Mouse (Mus musculus) embryo, embryonic 9.5 days (tissue): ENCODE results near the gene Dlx4.

Experiments
- DNase-seq: peaks from one replicate; pipeline ENCODE4 v3.0.0-alpha.2; 2017; ENCODE audit errors: extremely low spot score

The Dlx4 gene

DNA sequence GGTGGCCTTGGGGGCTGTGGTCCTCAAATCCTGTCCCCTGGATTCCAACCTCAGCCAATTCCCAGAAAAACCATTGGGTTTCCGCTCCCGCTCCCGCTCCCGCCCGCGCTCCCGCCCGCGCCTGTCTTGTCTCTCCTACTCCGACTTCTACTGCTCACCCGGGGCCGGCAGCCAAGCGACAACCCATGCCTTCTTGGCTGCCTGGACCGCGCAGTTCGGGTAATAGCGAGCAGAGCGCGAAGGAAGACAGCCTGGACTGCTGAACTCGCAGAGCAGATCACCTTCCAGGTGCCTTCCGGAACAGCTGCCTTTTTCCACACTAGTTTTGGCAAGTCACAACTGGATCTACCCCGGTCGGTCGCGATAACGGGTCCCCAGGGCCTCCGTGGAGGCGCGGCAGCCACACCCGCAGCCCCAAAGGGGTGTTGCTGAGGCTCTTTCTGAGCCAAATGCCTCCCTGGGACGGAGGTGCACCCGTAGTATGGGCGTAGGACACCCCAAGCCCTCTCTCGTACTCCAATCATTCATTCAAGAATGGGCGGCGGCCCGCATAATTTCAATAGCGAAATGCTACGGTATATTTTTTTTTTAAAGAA is 3.0 kb downstream of the Dlx4 start:
- DNase-seq: peak; percentile 52

GRCm38 (mm10) chr11:95142258-95142657 is 3.8 kb downstream of the Dlx4 start:
- DNase-seq: no peak

DNA sequence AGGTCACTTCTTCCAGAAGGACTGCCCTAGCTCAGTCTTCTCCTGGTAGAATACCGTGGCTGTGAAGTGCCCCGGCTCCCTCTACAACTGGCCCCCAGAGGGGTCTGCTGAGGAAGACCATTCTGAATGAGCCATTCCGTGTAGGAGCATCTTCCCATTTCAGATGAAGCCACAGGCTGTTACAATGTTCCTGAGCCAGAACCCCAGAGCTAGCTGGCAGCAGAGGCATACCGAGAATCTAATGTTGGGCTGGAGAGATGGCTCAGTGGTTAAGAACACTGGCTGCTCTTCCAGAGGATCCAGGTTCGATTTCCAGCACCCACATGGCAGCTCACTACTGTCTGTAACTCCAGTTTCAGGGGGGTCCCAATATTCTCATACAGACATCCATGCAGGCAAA is 6.2 kb downstream of the Dlx4 start:
- no peak for DNase-seq

- DNase-seq: no peak
Observed at GRCm38 (mm10) chr11:95137281-95137680, 8.8 kb downstream of the Dlx4 start.

DNA sequence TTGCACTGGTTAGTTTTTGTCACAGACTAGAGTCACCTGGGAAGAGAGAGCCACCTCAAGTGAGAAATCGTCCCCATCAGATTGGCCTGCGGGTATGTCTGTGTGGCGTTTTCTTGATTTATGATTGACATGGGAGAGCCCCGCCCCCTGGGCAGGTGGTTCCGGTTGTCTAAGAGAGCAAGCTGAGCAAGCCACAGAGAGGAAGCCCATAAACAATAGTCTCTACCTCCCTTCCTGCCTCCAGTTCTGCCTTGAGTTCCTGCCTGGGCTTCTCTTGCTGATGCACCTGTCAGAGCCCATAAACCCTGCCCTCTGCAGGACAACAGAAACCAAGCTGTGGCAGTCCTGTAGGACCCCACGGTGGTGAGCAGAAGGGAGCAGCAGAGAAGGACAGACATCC is 12.7 kb downstream of the Dlx4 start:
- DNase-seq: no peak

DNA sequence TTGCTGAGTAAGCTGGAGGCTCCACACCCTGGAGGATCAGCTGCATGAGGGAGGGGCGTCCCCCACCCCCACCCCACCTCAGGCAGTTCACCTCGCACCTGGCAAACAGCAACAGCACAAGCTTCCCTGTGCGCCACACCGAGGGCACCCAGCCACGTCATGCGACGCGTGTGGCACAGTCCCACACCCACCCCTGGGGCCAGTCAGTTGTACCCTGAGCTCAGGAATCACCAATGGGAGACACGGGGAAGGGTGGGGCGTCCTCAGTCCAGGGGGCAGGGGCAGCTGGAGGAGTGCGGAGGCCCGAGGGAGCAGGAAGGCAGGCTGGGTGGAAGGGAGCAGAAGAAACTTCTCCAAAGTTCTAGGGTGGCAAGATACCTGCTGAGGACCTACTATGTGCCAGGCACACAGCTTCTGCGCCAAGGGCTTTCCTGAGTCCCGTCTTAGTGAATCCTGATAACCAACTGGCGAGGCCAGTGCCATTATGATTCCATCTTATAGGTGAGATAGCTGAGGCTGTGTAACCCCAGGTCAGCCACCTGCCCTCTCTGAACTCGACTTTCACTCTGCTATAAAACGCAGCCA is 15.3 kb downstream of the Dlx4 start:
- no peak for DNase-seq

GRCm38 (mm10) chr11:95128359-95128758 is 17.7 kb downstream of the Dlx4 start:
- DNase-seq: no peak

DNA sequence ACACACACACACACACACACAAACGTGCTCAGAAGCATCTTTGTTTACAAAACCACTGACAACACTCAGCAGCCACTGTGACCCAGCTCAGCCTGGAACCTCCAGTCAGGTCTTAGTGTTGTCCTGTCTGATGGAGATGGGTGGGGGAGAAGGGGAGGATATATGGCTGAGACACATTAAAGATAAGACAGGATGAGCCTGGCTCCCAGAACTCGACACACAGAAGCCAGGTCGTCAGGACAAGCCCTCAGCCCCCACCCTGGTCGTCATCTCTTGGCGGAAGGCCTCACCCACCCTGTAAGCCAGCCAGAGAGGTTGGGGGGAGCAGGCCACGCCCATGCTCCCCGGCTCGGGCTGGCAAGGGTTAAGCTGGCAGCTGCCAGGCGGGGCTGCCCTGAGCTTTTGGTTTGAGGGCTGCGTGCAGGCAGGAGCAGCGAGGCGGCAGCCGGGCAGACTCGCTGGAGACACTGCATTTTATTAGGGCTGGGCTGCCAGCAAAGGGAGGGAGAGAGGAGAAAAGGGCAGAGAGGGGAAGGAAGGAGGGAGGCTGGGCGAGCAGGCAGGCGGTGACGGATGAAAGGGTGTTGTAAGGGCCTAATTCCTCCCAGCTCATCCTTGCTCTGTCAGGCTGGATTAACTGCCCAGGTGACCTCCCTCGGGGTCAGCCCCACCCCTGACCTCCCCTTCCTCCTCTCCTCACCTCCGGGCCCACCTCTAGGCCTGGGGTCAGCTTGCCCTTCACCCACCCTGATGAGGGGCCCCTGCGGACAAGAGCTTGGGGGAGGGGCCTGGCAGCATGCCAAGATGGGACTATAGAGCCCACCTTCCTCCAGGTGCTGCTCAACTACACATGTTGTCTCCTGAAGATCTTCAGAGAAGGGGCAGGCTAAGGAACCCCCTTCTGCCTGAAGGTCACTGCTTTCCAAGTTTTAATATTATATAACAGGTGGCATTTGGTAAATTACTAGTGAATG is 19.5 kb downstream of the Dlx4 start:
- DNase-seq: peak; percentile 59

GRCm38 (mm10) chr11:95125366-95125948 is 20.6 kb downstream of the Dlx4 start:
- DNase-seq: no peak

- no peak for DNase-seq
Observed at GRCm38 (mm10) chr11:95122100-95122489, 24.0 kb downstream of the Dlx4 start.

DNA sequence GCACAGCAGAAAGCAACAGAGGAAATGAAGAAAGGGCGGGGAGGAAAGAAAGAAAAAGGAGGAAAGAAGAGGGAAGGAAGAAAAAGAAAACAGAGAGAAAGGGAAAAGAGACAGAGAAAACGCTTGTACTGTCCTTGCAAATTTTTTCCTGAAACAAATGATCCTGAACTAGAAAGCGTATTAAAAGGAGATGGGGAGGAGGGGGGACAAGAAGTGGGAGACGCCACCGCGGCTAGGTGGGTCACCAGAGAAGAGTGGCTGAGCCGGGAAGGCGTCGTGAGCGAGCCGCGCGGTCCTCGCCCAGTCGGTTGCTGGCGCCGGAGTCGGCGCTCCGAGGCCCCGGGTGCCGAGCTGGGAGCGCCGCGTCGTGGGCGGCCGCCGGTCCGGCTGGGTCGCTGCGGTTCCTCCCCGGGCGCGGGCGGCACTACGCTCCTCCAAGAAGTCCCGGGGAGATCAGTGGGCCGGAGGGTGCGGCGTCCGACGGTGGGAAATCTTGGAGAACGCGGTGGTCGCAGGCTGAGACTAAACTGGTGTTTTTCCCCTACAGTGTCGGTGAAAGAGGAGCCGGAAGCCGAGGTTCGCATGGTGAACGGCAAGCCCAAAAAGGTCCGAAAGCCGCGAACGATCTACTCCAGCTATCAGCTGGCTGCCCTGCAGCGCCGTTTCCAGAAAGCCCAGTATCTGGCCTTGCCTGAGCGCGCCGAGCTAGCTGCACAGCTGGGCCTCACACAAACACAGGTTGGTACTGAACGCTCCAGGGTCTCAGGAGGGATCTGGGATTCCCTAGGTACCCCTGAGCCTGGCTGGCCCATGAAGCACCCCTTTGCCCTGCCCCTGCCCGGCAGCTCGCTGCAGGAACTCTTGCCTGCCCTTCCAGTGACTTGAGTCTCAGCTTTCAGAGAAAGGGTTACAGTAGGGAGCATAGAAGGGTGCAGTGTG is 24.6 kb downstream of the Dlx4 start:
- DNase-seq: no peak

- DNase-seq: peak; percentile 40
Observed at GRCm38 (mm10) chr11:95120633-95121020, 25.4 kb downstream of the Dlx4 start.

DNA sequence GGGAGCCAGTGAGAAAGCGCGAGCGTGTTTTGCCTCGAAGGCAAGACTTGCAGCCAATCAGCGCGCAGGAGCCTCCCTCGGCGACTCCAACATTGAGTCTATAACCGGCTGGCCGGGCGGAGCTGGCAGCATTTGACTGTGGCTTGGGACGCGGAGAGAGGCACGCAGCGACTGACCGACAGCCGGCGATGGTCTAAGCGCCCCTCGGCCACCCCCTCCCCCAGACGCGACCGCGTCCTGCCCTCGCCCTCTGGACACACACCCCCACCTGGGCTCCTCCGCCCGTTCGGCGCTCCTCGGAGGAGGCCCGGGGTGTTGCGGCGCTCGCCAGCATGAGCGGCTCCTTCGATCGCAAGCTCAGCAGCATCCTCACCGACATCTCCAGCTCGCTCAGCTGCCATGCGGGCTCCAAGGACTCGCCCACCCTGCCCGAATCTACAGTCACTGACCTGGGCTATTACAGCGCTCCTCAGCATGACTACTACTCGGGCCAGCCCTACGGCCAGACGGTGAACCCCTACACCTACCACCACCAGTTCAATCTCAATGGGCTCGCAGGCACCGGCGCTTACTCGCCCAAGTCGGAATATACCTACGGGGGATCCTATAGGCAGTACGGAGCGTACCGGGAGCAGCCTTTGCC is 26.0 kb downstream of the Dlx4 start, which contains the start of gene Dlx3:
Gene Dlx3 (plus strand): TSS at position 130 of the 643 bp plus-strand sequence.
- DNase-seq: peak; percentile 76

DNA sequence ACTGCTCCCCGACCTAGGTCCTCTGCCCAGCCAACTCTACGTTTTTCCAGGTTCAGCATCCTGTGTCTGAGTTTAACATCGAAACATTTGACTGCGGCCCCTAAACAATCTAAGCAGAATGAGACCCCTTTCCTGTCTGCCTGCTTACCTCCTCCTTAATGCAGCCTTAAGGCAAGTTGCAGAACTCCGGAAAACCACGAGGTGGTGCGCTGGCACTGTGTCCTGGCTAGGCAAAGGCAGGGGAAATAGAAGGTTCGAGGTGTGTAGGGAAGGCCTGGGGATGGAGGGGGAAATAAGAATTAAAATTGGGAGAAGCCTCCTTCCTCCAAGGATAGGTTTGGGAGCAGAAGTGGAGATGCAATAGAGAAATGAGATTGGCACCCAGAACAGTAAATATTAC is 27.6 kb downstream of the Dlx4 start:
- DNase-seq: peak; percentile 78

DNA sequence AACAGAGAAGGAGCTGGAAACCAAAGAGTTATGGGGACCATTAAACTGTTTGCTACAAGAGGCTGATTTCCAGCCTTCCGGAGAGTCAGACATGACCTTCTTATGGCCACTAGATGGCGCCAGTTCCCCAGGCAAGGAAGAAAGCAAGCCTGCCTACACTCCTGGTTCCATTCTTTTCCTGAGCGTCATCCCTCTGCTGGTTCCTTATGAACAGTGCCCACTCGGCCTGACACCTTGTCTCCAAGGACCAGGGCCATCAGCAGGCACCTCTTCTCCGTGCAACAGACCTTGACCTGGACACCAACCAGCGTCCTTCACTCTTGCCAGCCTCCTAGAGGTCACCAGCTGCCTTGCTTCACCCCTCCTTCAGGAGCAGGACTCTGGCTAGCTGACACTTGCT is 29.0 kb downstream of the Dlx4 start:
- peak; percentile 75 for DNase-seq

- DNase-seq: no peak
Observed at GRCm38 (mm10) chr11:95110081-95110480, 36.0 kb downstream of the Dlx4 start.

GRCm38 (mm10) chr11:95109000-95109399 is 37.1 kb downstream of the Dlx4 start:
- no peak for DNase-seq

- DNase-seq: peak; percentile 82
Observed at GRCm38 (mm10) chr11:95106440-95107236, 39.4 kb downstream of the Dlx4 start.

DNA sequence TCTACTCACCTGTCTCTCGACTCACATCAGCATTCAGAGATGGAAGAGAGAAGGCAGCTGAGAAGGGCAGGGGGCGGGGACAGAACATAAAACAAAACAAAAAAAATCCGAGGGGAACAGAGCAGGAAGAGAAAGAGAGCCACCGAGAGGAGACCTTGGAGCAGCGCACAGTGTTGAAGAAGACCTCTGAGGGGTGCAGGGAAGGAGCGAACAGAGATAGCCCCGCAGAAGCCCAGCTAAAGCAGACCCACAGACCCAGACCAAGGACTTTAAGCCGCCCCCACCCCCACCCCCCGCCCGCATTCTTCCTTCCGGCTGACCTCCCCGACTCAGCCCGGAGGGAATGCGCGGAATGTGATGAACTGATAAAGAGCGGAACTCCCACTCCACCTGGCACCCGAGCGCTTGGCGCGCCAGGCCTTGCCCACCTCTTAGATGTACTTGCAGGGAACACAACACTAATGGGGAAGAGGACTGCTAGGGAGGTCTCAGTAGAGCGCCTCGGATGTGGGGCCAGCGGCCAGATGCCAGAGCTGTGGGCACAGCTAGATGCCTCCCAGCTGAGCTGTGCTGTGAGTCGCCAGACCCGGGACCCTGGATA is 40.7 kb downstream of the Dlx4 start:
- DNase-seq: peak; percentile 66
